Mouse (Mus musculus): ENCODE measurements around the gene Epor. TPM values are rescaled to one million over a fixed set of nuclear protein-coding genes. Genes with fewer than 3 reads are reported as not detected.

The Epor gene
- polyA plus RNA-seq, 1 experiment from 2014 or later = 4.9 TPM

DNA sequence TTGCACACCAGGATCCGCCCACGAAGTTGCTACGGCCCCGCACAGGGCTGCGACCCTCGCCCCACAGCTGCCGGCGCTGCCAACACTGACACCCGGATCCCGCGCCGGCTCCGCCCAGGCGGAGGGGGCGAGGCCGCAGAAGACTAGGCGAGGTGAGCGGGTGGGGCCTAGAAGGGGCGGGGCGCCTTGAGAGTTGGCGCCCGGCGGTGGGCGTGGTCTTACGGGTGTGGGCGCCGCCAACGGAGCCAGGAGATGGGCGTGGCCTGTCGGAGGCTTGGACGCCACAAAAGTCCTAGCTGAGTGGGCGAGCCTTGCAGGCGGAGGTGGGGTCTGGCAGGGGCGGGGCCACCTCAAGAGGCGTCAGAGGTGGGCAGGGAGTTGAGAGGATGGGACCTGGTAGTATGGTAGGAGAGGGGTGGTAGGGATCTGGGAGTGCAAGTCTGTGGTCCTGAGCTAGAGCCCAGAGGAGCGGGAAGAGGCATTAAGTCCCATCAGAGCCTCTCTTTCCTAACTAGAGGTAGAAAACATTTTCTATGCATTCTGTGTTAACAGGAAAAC, 45.2 kb downstream of the Epor start, which contains the start of gene Rab3d:
Gene Rab3d, minus strand, starts transcription at position 158 of the 558 bp plus-strand sequence.
- Histone ChIP-seq H3K9ac (ENCODE audit: low read length) (peak within 1 kb of the TSS; percentile 75), H3K9me3 (ENCODE audit: control insufficient read depth, low read length) (no peaks in the 10 kb centered on the region), H3K4me1 (ENCODE audit: control insufficient read depth in 2 of 2, insufficient read depth in 2 of 2, low read length in 2 of 2) (peaks cover 0 to 5% of the 10 kb centered on the region in 2 experiments; a peak in 2 of 4 replicates), H3K27me3 (ENCODE audit: control insufficient read depth, insufficient read depth, low read length) (no peaks in the 10 kb centered on the region), H3K4me3 (ENCODE audit: control insufficient read depth in 1 of 2, insufficient read depth in 1 of 2, low read depth in 1 of 2, low read length in 2 of 2) (peak within 1 kb of the TSS; percentile 62 to 69), H3K36me3 (ENCODE audit: control insufficient read depth, insufficient read depth, low read length) (0 out of 2 replicates have a peak, but pooled peaks cover 4% of the 10 kb centered on the region), H3K27ac (replicated peaks in 1 of 2; ENCODE audit: control insufficient read depth in 1 of 2, insufficient read depth in 1 of 2, low read depth in 2 of 2, low read length in 2 of 2) (peak within 1 kb of the TSS in 1 of 2 experiments; percentile 50; a peak in 2 of 4 replicates), H3K4me2 (ENCODE audit: low read length) (peak within 1 kb of the TSS; percentile 99)
- WGBS = under 1% methylated on average over 33 of the region's 36 CpGs
- peak; percentile 92 for ATAC-seq (ENCODE audit: insufficient number of reproducible peaks, insufficient read depth, low FRiP score, low read depth)

DNA sequence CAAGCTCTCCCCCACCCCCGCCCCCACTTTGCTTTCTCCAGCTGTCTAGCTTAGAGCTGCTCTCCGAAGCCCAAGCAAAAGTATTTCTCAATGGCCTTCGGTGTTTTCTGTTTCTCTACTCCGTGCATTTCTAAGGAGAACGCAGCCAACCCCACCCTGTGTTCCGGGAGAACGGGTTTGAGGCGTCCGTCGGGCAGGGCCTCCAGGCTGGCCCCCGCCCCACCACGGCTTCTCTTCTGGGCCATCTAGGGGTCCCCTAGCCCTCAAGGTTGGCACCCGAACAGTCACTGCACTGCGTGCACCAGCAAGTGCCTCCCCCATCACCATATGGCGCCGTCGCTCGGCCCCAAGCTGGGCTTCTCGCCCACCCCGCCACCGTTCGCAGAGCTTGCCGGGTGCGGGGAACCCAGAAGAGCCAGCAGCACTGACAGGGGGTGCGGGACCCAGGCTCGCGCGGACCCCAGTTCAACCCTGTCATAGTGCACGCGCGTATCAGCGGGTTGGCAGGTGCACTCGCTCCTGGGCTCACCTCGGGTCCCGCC, 45.7 kb downstream of the Epor start:
- Histone ChIP-seq H3K27me3 (ENCODE audit: control insufficient read depth, insufficient read depth, low read length) (no peaks in the 10 kb centered on the region), H3K4me3 (ENCODE audit: control insufficient read depth in 1 of 2, insufficient read depth in 1 of 2, low read depth in 1 of 2, low read length in 2 of 2) (peak overlapping the region; percentile 62 to 69), H3K9me3 (ENCODE audit: control insufficient read depth, low read length) (no peaks in the 10 kb centered on the region), H3K27ac (replicated peaks in 1 of 2; ENCODE audit: control insufficient read depth in 1 of 2, insufficient read depth in 1 of 2, low read depth in 2 of 2, low read length in 2 of 2) (peak overlapping the region in 1 of 2 experiments; percentile 50; a peak in 2 of 4 replicates), H3K4me1 (ENCODE audit: control insufficient read depth in 2 of 2, insufficient read depth in 2 of 2, low read length in 2 of 2) (peaks cover 0 to 4% of the 10 kb centered on the region in 2 experiments; a peak in 1 of 4 replicates), H3K36me3 (ENCODE audit: control insufficient read depth, insufficient read depth, low read length) (0 out of 2 replicates have a peak, but pooled peaks cover 4% of the 10 kb centered on the region), H3K4me2 (ENCODE audit: low read length) (peak overlapping the region; percentile 99), H3K9ac (ENCODE audit: low read length) (peak overlapping the region; percentile 75)
- peak; percentile 33 for ATAC-seq (ENCODE audit: insufficient number of reproducible peaks, insufficient read depth, low FRiP score, low read depth)
- WGBS = 3% methylated on average over 32 of the region's 35 CpGs

DNA sequence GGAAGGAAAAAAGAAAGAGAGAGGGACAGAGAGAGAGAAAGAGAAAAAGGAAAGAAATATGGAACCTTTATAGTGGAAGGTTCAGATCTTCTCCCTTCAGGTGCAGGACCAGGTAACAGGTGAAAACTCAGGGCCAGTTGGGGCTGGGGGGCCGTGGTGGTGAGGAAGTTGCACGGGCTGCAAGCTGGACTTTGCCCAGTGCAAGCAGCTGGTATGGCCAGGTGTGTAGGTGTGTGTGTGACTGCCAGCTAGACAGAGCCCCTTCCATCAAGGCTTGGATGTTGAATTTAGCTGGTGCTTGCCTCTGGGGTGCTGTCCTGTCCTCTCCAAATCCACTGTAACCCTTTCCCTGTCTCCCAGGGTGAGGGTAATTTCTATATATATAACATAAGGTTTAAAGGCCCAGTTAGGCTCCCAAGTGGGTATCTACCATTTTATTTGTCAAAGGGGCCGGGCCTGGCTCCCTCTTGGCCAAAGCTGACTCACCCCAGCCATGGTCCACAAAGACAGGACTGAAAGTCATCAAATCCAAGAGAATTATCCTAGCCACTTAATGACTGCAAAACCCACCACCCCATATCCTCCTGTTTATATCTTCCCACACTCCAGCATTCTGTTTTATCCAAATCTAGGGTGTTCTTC, 46.3 kb downstream of the Epor start:
- Histone ChIP-seq H3K4me3 (ENCODE audit: control insufficient read depth in 1 of 2, insufficient read depth in 1 of 2, low read depth in 1 of 2, low read length in 2 of 2) (peak overlapping the region; percentile 62 to 69), H3K4me1 (ENCODE audit: control insufficient read depth in 2 of 2, insufficient read depth in 2 of 2, low read length in 2 of 2) (peaks cover 0 to 4% of the 10 kb centered on the region in 2 experiments; a peak in 1 of 4 replicates), H3K36me3 (ENCODE audit: control insufficient read depth, insufficient read depth, low read length) (0 out of 2 replicates have a peak, but pooled peaks cover 4% of the 10 kb centered on the region), H3K27ac (replicated peaks in 1 of 2; ENCODE audit: control insufficient read depth in 1 of 2, insufficient read depth in 1 of 2, low read depth in 2 of 2, low read length in 2 of 2) (no peak overlapping the region), H3K4me2 (ENCODE audit: low read length) (peak overlapping the region; percentile 99), H3K9ac (ENCODE audit: low read length) (peak overlapping the region; percentile 75), H3K9me3 (ENCODE audit: control insufficient read depth, low read length) (no peaks in the 10 kb centered on the region), H3K27me3 (ENCODE audit: control insufficient read depth, insufficient read depth, low read length) (no peaks in the 10 kb centered on the region)
- 78% methylated on average over 3 of the region's 3 CpGs for WGBS
- no peak for ATAC-seq (ENCODE audit: insufficient number of reproducible peaks, insufficient read depth, low FRiP score, low read depth)

DNA sequence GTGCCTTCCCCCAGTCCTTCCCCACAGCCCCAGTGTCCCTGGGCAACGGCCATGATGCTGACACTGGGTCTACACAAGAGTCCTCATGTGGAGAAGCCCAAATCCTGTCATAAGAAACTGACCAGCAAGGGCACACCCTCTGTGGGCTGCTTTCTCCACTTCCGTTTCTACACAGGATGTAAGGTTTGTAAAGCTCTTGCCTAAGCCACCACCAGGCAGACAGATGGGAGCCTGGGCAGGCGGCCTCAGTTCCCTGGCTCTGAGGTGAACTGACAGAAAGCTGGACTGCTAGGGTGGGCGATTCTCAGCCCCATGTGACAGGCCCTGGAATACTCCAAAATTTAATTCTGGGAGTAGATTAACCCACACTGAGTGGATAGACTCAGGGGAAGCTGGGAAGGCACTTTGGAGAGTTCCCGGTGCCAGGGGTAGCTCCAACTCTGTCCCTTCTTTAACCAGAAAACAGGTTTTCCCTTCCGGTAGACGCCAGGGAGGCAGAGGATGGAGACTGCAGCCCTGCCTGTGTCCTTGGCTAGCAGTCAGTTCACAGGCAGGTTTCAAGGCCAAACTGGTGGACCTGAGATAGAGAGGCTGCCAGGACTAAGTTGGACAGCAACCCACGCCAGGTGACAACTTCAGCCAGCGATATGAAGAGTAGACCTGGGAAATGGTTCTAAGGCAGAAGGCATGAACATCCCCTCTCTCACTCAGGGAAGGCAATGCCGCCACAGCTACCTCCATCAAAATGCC, 53.7 kb downstream of the Epor start:
- no peak for ATAC-seq (ENCODE audit: insufficient number of reproducible peaks, insufficient read depth, low FRiP score, low read depth)
- 65% methylated on average over 10 of the region's 10 CpGs for WGBS
- Histone ChIP-seq H3K9ac (ENCODE audit: low read length) (no peak overlapping the region), H3K27ac (replicated peaks in 1 of 2; ENCODE audit: control insufficient read depth in 1 of 2, insufficient read depth in 1 of 2, low read depth in 2 of 2, low read length in 2 of 2) (no peak overlapping the region), H3K9me3 (ENCODE audit: control insufficient read depth, low read length) (no peaks in the 10 kb centered on the region), H3K36me3 (ENCODE audit: control insufficient read depth, insufficient read depth, low read length) (0 out of 2 replicates have a peak, but pooled peaks cover 1% of the 10 kb centered on the region), H3K4me1 (ENCODE audit: control insufficient read depth in 2 of 2, insufficient read depth in 2 of 2, low read length in 2 of 2) (no peaks in the 10 kb centered on the region), H3K27me3 (ENCODE audit: control insufficient read depth, insufficient read depth, low read length) (0 out of 2 replicates have a peak, but pooled peaks cover 2% of the 10 kb centered on the region), H3K4me3 (ENCODE audit: control insufficient read depth in 1 of 2, insufficient read depth in 1 of 2, low read depth in 1 of 2, low read length in 2 of 2) (no peak overlapping the region), H3K4me2 (ENCODE audit: low read length) (no peak overlapping the region)

Other genes starting within 250 kb of the Epor start
- 7.3 and 10.8 TPM in 2 replicates for gene Ldlr, start 240.0 kb downstream of the Epor start, polyA plus RNA-seq (2014; fragmentation: Nextera tagmentation; extraction: Ambion mirVana)
- 82.9 and 97.9 TPM in 2 replicates for gene Spc24, start 203.2 kb downstream of the Epor start, polyA plus RNA-seq (2014; fragmentation: Nextera tagmentation; extraction: Ambion mirVana)
- 11.1 and 11.6 TPM in 2 replicates for gene Kank2, start 164.8 kb downstream of the Epor start, polyA plus RNA-seq (2014; fragmentation: Nextera tagmentation; extraction: Ambion mirVana)
- 1.4 and 1.6 TPM in 2 replicates for gene Angptl8, start 128.0 kb downstream of the Epor start, polyA plus RNA-seq (2014; fragmentation: Nextera tagmentation; extraction: Ambion mirVana)
- 42.4 and 44.5 TPM in 2 replicates for gene Dock6, start 110.9 kb downstream of the Epor start, polyA plus RNA-seq (2014; fragmentation: Nextera tagmentation; extraction: Ambion mirVana)
- gene Rab3d, start 45.3 kb downstream of the Epor start, polyA plus RNA-seq (2014; fragmentation: Nextera tagmentation; extraction: Ambion mirVana) = 7.8 and 9.0 TPM in 2 replicates
- gene Ccdc159, start 36.0 kb downstream of the Epor start, polyA plus RNA-seq (2014; fragmentation: Nextera tagmentation; extraction: Ambion mirVana) = 2.4 and 3.0 TPM in 2 replicates
- gene Tmem205, start 36.0 kb downstream of the Epor start, polyA plus RNA-seq (2014; fragmentation: Nextera tagmentation; extraction: Ambion mirVana) = 48.1 and 58.8 TPM in 2 replicates
- gene Plppr2, start 26.5 kb downstream of the Epor start, polyA plus RNA-seq (2014; fragmentation: Nextera tagmentation; extraction: Ambion mirVana) = 2.4 and 4.5 TPM in 2 replicates
- gene Swsap1, start 7.8 kb downstream of the Epor start, polyA plus RNA-seq (2014; fragmentation: Nextera tagmentation; extraction: Ambion mirVana) = 8.3 and 9.8 TPM in 2 replicates
- 0.66 and 0.97 TPM in 2 replicates for gene Rgl3, start 25.9 kb upstream of the Epor start, polyA plus RNA-seq (2014; fragmentation: Nextera tagmentation; extraction: Ambion mirVana)
- gene Ccdc151, start 39.1 kb upstream of the Epor start, polyA plus RNA-seq (2014; fragmentation: Nextera tagmentation; extraction: Ambion mirVana) = 0.23 TPM in 1 of 2 replicates, not detected in the other
- 56.3 and 56.6 TPM in 2 replicates for gene Prkcsh, start 39.3 kb upstream of the Epor start, polyA plus RNA-seq (2014; fragmentation: Nextera tagmentation; extraction: Ambion mirVana)
- gene Elavl3, start 88.5 kb upstream of the Epor start, polyA plus RNA-seq (2014; fragmentation: Nextera tagmentation; extraction: Ambion mirVana) = 0.19 and 0.65 TPM in 2 replicates
- not detected in 2 replicates for gene Gm49318, start 107.8 kb upstream of the Epor start, polyA plus RNA-seq (2014; fragmentation: Nextera tagmentation; extraction: Ambion mirVana)
- gene Zfp653, start 107.9 kb upstream of the Epor start, polyA plus RNA-seq (2014; fragmentation: Nextera tagmentation; extraction: Ambion mirVana) = 6.7 and 7.6 TPM in 2 replicates
- gene Ecsit, start 121.9 kb upstream of the Epor start, polyA plus RNA-seq (2014; fragmentation: Nextera tagmentation; extraction: Ambion mirVana) = 50.5 and 58.1 TPM in 2 replicates
- 227 and 239 TPM in 2 replicates for gene Cnn1, start 135.7 kb upstream of the Epor start, polyA plus RNA-seq (2014; fragmentation: Nextera tagmentation; extraction: Ambion mirVana)
- 117 and 129 TPM in 2 replicates for gene Elof1, start 153.7 kb upstream of the Epor start, polyA plus RNA-seq (2014; fragmentation: Nextera tagmentation; extraction: Ambion mirVana)
- 3.6 and 4.9 TPM in 2 replicates for gene Acp5, start 172.2 kb upstream of the Epor start, polyA plus RNA-seq (2014; fragmentation: Nextera tagmentation; extraction: Ambion mirVana)
- 51.9 and 53.4 TPM in 2 replicates for gene Pigyl, start 193.3 kb upstream of the Epor start, polyA plus RNA-seq (2014; fragmentation: Nextera tagmentation; extraction: Ambion mirVana)
- gene Zfp872, start 224.6 kb upstream of the Epor start, polyA plus RNA-seq (2014; fragmentation: Nextera tagmentation; extraction: Ambion mirVana) = 0.28 and 0.58 TPM in 2 replicates

Data from heart, embryonic 14.5 days (tissue).